Mouse (Mus musculus) bone marrow, adult 2 months (tissue): ENCODE measurements around the gene Maneal. TPM values are rescaled to one million over a fixed set of nuclear protein-coding genes. Genes with fewer than 3 reads are reported as not detected.

Source experiments
- H3K27ac ChIP-seq: fragments of 200-500 bp; 2 replicates; pipeline ENCODE4 v1.5.1; 2012; ENCODE audit warnings: low read depth, mild to moderate bottlenecking, control low read depth, inconsistent platforms, low read length; ENCODE audit not compliant: control insufficient read depth, poor library complexity, insufficient read depth
- H3K4me1 ChIP-seq: fragments of 200-500 bp; 2 replicates; pipeline ENCODE4 v1.6.1; 2011; ENCODE audit warnings: low read length; ENCODE audit not compliant: control insufficient read depth, insufficient read depth
- H3K4me3 ChIP-seq: fragments of 200-500 bp; replicated peaks from 2 replicates; pipeline ENCODE3; 2011; ENCODE audit warnings: mild to moderate bottlenecking, low read depth, low read length, control low read depth; ENCODE audit not compliant: control insufficient read depth
- CTCF ChIP-seq: fragments of 200-500 bp; IDR thresholded peaks from 2 replicates; pipeline ENCODE4 v1.5.1; 2011; ENCODE audit warnings: low read length, control low read depth; ENCODE audit not compliant: control insufficient read depth, insufficient read depth
- POLR2A ChIP-seq: fragments of 200-500 bp; IDR thresholded peaks from 2 replicates; pipeline ENCODE4 v1.6.1; 2011; ENCODE audit warnings: low read depth, mild to moderate bottlenecking, control low read depth, low read length, borderline replicate concordance; ENCODE audit not compliant: control insufficient read depth
- WGBS: fragments of 180-500 bp; shearing (Covaris S2); methylation state at CpG from one replicate; pipeline ENCODE4 v1.1.7; 2018; 5-methylcytosine and 5-hydroxymethylcytosine counted together
- polyA plus RNA-seq: library from polyadenylated mRNA; stranded (reverse); fragments of >200 nt; gene quantifications from 2 replicates; pipeline ENCODE4 v1.2.4, GENCODE M21; 2011; ENCODE audit warnings: low replicate concordance; ENCODE audit not compliant: missing spikeins, insufficient read depth, insufficient read length

Maneal gene
- polyA plus RNA-seq, 1 experiment = not detected

- TF ChIP-seq CTCF (no peak), POLR2A (no peak)
- 67% methylated on average over 2 of the region's 2 CpGs for WGBS
- Histone ChIP-seq H3K4me1 (no peaks in the 10 kb centered on the region), H3K27ac (no peak overlapping the region), H3K4me3 (no peak overlapping the region)
These were observed 28.0 kb upstream of the Maneal start for GRCm38 (mm10) chr4:124889935-124890334.

GRCm38 (mm10) chr4:124888702-124889101 is 26.7 kb upstream of the Maneal start:
- TF ChIP-seq CTCF (no peak), POLR2A (no peak)

GRCm38 (mm10) chr4:124882151-124882729 is 20.3 kb upstream of the Maneal start:
- Histone ChIP-seq H3K27ac (no peak overlapping the region), H3K4me3 (no peak overlapping the region), H3K4me1 (no peaks in the 10 kb centered on the region)
- TF ChIP-seq POLR2A = no peak
- TF ChIP-seq CTCF = no peak
- WGBS = 5% methylated on average over 37 of the region's 37 CpGs

More at GRCm38 (mm10) chr4:124888702-124889101, 26.7 kb upstream of the Maneal start:
- H3K4me1 ChIP-seq = no peaks in the 10 kb centered on the region
- no peak overlapping the region for H3K27ac ChIP-seq
- WGBS = 63% methylated on average over 7 of the region's 7 CpGs
- no peak overlapping the region for H3K4me3 ChIP-seq

- 5% methylated on average over 37 of the region's 37 CpGs for WGBS
These were observed 19.5 kb upstream of the Maneal start for GRCm38 (mm10) chr4:124881341-124881908.

GRCm38 (mm10) chr4:124880599-124880998 is 18.6 kb upstream of the Maneal start, which contains the start of gene Epha10:
Gene Epha10, plus strand, starts transcription at chr4:124880899.
- TF ChIP-seq POLR2A (no peak), CTCF (no peak)
- Histone ChIP-seq H3K4me3 (no peak within 1 kb of the TSS), H3K27ac (no peak within 1 kb of the TSS), H3K4me1 (no peaks in the 10 kb centered on the region)
- 9% methylated on average over 11 of the region's 11 CpGs for WGBS

More at GRCm38 (mm10) chr4:124881341-124881908, 19.5 kb upstream of the Maneal start:
- Histone ChIP-seq H3K4me3 (no peak overlapping the region), H3K4me1 (no peaks in the 10 kb centered on the region), H3K27ac (no peak overlapping the region)
- TF ChIP-seq POLR2A (no peak), CTCF (no peak)

- WGBS = 97% methylated on average over 1 of the region's 1 CpGs
- TF ChIP-seq POLR2A (no peak), CTCF (no peak)
- H3K4me1 ChIP-seq = no peaks in the 10 kb centered on the region
- H3K4me3 ChIP-seq = no peak overlapping the region
- no peak overlapping the region for H3K27ac ChIP-seq
These were observed 10.7 kb upstream of the Maneal start for GRCm38 (mm10) chr4:124872719-124873118.

GRCm38 (mm10) chr4:124860446-124860845 is 1.5 kb downstream of the Maneal start:
- TF ChIP-seq CTCF (no peak), POLR2A (no peak)
- Histone ChIP-seq H3K27ac (no peak overlapping the region), H3K4me3 (no peak overlapping the region), H3K4me1 (no peaks in the 10 kb centered on the region)
- WGBS = 11% methylated on average over 7 of the region's 7 CpGs

- WGBS = 81% methylated on average over 5 of the region's 5 CpGs
- H3K4me1 ChIP-seq = no peaks in the 10 kb centered on the region
- no peak overlapping the region for H3K4me3 ChIP-seq
- no peak overlapping the region for H3K27ac ChIP-seq
- TF ChIP-seq POLR2A (no peak), CTCF (no peak)
These were observed 3.6 kb downstream of the Maneal start for GRCm38 (mm10) chr4:124858370-124858769.

- WGBS = 81% methylated on average over 8 of the region's 8 CpGs
- TF ChIP-seq POLR2A (no peak), CTCF (no peak)
- no peak overlapping the region for H3K27ac ChIP-seq
- no peak overlapping the region for H3K4me3 ChIP-seq
- H3K4me1 ChIP-seq = no peaks in the 10 kb centered on the region
These were observed 5.7 kb downstream of the Maneal start for GRCm38 (mm10) chr4:124856294-124856693.
